Mouse (Mus musculus): Measurements from ENCODE around the gene Syn2.

Gene Syn2

DNA sequence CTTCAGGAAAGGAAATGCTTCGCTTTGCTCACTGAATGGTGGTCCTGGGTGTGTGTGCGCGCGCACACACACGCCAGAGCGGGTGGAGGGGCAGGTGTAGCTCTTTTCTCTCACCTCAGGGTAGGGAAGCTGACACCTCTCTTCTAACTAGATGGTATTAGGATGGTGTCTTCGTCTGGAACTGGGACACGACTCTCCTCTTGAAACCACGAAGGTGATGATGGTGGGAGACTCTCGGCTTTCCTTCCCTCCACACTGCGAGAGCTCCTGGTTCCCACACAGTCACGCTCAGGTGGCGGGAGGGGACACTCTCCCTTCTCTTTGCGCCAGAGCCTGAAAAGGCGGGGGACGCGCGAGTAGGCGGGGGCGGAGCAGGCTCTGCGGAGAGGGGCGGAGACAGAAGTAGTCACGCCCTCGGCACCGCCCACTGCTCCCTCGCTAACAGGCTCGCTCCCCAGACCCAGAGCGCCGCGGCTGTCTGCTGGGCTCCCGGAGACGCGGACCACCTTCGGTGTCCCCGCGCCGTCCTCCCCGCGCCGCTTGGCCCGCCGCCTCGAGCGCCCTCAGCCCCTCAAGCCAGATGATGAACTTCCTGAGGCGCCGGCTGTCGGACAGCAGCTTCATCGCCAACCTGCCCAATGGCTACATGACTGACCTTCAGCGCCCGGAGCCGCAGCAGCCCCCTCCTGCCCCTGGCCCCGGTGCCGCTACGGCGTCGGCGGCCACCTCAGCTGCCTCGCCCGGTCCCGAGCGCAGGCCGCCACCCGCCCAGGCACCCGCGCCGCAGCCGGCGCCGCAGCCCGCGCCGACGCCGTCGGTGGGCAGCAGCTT is at the start of gene Syn2:
Gene Syn2 (plus strand): TSS at position 402 of the 831 bp plus-strand sequence.
- peak; percentile 72 for DNase-seq (ENCODE audit: low read depth, low spot score)

GRCm38 (mm10) chr6:115085274-115085841 is 49.3 kb upstream of the Syn2 start:
- no peak for DNase-seq (ENCODE audit: low read depth, low spot score)

- no peak for DNase-seq (ENCODE audit: low read depth, low spot score)
Measured at GRCm38 (mm10) chr6:115088314-115089106, 46.2 kb upstream of the Syn2 start.

DNA sequence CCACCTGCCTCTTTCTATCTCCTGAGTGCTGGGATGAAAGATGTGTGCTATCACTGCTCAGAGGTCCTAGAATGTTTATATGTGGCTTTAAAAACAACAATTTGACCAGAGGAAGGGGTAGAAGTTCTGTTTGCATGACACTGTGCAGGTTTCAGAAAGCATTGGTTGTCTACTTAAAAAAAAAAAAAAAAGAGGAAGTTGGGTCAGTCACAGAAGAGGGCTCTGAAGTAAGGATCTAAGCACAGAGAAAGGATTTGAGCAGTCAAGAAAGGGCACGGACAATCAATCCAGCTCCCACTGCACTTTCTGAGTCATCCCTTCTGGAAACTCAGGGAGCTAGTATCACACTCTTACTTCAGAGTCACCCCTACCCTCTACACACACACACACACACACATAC is 43.0 kb upstream of the Syn2 start:
- no peak for DNase-seq (ENCODE audit: low read depth, low spot score)

DNA sequence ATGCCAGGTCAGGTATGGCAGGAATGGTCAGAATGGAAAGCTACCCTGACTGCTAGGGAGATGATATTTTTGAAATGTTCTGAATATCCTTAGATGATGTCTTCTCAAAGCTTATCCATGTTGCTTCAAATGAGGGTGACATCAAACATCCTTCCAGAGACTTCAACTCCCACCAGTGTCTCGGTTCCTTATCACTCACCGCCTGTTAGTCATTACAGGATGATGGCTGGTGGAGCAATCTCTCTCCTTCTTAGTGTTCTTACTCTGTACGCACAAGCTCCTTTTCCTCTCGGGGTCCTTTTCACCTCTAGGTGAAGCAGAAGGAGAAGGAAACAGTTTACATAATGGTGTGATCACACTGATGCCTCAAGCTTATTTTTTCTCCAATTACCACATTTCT is 32.2 kb upstream of the Syn2 start:
- DNase-seq (ENCODE audit: low read depth, low spot score): no peak

- no peak for DNase-seq (ENCODE audit: low read depth, low spot score)
Measured at GRCm38 (mm10) chr6:115111426-115111825, 23.3 kb upstream of the Syn2 start.

- DNase-seq (ENCODE audit: low read depth, low spot score): no peak
Measured at GRCm38 (mm10) chr6:115122181-115122580, 12.5 kb upstream of the Syn2 start.

DNA sequence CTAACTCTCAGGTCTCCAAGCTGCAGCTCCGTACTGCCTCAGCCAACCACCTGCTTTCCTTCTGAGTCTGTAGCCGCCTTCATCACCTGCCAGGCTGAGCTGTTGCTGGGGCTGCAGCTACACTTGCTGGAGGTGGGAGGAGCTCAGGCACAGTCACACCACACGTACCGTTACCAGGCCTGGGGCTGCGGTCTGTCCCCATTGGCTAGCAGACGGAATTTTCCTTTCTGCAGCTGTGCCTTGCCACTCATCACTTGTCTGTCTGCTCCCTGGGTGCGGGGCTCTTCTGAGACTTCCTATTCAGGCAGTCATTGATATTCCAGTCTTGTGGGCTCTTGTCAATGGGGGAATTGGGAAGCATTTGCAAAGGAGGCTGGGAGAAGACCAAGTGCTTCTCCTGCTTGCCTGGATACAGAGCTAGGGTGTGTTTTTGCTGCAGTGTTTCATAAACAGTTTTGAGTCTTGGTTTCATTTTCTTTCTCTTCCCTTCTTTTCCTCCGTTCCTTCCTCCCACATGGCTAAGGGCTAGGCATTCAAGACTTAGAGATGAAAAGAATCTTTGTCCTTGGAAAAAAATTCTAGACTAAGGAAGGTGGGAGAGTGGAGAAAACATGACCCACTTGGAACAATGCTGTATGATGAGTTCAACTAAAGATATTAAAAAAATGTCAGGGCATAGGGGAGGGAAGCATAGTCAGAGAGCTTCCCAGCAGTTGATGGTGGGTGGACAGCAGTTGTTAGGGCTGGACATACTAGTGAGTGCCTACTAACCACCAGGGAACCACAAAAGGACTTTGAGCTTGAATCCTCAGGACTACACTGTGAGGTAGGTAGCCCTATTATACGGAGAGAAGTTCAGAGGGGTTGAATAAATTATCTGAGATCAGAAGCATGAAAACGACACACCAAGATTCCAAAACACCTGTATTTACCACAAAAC is 11.2 kb upstream of the Syn2 start:
- no peak for DNase-seq (ENCODE audit: low read depth, low spot score)

- no peak for DNase-seq (ENCODE audit: low read depth, low spot score)
Measured at GRCm38 (mm10) chr6:115124675-115125357, 9.9 kb upstream of the Syn2 start.

DNA sequence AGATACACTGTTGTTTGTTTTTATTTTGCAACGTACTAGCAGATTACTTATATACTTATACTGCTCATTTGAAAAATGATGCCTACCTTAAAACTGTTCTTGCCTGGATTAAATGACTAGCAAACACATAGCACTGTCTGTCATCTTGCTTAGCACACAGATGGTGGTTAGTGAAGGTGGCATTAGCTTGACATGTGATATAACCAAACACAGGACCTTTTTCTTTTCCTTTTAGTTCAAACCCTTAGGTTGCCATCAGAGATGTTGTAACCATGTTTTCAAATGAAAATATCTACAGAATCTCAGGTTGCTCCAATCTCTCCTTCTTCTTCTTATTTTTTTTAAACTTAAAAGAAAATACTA is 9.4 kb upstream of the Syn2 start:
- DNase-seq (ENCODE audit: low read depth, low spot score): no peak

DNA sequence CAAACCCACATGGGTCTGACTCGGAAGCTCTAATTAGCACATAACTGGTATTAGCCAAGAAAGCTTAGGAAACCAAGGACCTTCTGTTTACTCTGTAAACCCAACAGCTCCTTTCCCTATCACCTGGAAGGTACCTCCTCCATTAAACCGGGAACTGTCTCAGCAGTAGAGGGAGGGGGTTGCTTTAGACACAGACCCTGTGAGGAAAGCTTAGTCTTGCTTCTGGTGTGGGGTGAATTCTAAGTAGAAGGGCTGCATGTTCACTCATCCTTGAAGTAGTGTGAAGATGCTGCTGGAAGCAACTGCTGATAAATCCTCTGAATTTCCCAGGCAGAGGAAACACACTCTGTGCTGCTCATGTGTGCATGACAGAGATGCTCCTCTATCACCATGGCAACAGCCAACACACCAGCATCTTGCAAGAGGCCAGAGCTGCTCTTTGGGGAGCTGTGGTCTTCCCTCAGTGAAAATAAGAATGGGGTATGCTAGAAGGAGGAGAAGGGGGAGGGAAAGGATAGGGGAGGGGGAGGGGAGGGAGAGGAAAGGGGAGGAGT is 8.4 kb upstream of the Syn2 start:
- no peak for DNase-seq (ENCODE audit: low read depth, low spot score)

- no peak for DNase-seq (ENCODE audit: low read depth, low spot score)
Measured at GRCm38 (mm10) chr6:115126851-115127250, 7.9 kb upstream of the Syn2 start.

DNA sequence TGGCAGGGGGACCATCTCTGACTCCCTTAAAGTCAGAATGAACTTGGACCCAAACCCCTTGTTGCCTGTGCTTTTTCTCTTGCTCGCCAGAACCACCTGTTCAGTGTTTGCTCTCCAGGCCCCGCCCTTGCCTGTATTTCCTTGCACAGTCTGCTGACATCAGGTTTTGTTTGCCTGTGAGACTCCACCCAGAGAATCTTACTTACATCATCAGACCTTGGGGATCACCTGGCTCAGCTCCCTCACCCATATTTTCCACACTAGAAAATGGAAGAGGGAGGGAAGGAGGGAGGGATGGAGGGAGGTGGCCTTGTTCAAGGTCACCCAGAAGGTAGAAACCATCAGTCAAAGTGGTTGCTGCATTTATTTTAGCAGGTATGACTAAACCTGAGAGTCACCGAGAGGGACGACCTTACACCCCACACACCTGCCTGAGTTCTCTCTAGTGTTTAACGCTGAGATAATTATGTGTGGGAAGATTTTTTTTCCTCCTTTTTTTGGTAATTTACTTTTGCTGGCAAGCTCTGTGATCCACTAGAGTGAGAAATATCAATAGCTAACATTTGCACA is 7.4 kb upstream of the Syn2 start:
- no peak for DNase-seq (ENCODE audit: low read depth, low spot score)

- no peak for DNase-seq (ENCODE audit: low read depth, low spot score)
Measured at GRCm38 (mm10) chr6:115135332-115135649, 589 bp downstream of the Syn2 start.

GRCm38 (mm10) chr6:115136156-115136555 is 1.5 kb downstream of the Syn2 start:
- no peak for DNase-seq (ENCODE audit: low read depth, low spot score)

DNA sequence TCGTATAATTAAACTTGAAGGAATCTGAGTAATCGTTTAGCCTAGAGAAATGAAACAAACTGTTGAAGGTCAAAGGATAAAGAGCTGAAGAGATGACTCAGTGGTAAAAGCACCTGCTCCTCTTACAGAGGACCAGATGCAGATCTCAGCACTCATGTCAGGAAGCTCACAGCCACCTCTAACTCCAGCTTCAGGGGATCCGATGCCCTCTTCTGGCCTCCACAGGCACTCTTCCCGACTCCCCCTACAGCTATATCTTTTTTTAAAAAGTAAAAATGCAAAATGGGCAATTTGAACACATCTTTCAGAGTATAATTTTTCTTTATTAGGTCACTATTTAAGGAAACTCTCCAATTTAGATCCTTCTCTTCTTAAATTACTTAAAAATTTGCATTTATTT is 6.7 kb downstream of the Syn2 start:
- DNase-seq (ENCODE audit: low read depth, low spot score): no peak

GRCm38 (mm10) chr6:115161175-115161574 is 26.5 kb downstream of the Syn2 start:
- no peak for DNase-seq (ENCODE audit: low read depth, low spot score)

- DNase-seq (ENCODE audit: low read depth, low spot score): no peak
Measured at GRCm38 (mm10) chr6:115165863-115166470, 31.3 kb downstream of the Syn2 start.

GRCm38 (mm10) chr6:115168921-115169320 is 34.2 kb downstream of the Syn2 start:
- DNase-seq (ENCODE audit: low read depth, low spot score): no peak

DNA sequence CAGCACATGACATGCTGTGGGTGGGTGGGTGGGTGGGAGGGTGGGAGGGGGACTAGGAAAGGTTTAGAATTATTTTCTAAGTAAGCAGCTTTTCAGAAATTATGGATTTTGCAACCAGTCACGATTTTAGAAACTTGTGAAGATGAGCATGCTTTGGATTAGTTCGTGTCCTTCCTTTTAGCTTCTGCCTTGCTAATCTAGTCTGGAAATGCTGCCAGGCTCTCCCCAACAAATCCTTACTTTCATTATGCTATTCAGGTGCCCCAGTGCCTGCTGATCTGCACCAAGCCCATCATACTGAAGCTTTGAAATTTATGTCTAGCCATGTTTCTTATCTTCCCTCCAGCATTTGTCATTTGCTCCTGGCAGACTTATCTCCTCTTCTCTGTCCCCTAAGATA is 34.8 kb downstream of the Syn2 start:
- no peak for DNase-seq (ENCODE audit: low read depth, low spot score)
